Mouse (Mus musculus): ENCODE data around the gene Fance.
"Not testable (repeated sequence)": the region's sequence is repeated elsewhere in the genome, so short reads cannot be mapped to it uniquely, and the experiment has no call there.

Fance gene

DNA sequence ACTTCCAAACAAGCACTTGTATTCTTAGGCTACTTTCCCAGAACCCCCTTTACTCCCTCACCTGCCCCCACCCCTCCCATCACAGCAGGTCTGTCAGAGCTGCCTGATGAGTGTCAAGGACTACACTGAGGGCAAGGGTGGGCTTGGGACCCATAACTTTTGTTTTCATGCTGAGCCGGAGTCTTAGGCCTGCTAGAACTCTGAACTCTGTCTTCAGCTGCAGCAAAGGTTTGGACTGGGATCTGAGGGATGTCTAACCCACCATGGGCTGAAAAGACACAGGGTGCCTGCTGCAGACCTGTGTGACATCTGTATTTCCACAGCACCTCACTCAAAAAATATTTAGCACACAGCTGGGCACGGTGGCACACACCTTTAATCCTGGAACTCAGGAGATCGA, 13.6 kb downstream of the Fance start:
- DNase-seq (ENCODE audit: low read depth, low spot score), result no peak

DNA sequence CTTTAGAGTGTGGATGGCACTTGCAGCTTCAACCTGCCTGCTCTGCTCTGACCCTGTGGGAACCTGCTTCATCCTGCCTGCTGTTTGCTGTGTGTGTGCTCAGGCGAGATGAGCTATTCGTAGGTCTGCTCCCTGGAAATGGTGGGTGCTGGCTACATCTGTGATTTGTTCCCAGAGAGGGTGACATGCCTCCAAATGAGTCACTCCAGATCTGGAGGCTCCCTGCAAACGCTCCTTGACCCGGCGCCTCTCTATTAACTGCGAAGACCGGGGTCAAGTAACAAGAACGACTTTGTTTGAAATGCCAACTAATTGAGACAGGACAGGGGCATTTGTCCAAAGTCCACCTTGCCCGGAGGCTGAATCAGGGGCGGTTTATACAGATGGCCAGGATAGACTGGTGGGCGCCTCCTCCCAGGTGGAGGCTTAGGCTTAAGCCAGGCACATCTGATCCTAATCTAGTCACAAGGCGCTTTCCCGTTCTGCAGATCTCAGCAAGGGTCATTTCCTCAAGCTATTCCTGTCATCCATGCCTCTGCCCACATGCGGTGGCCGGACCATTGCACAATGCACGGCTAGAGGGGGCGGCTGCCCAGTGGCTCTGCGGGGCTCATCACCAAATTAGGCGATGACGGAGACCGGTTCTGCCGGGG, 14.5 kb downstream of the Fance start:
- no peak for DNase-seq (ENCODE audit: low read depth, low spot score)

- DNase-seq (ENCODE audit: low read depth, low spot score), result peak; percentile 92
Measured at GRCm38 (mm10) chr17:28328366-28328928, 15.1 kb downstream of the Fance start, which contains the start of gene Rpl10a. Rpl10a (plus strand) TSS chr17:28328471.

GRCm38 (mm10) chr17:28328946-28329345, 15.6 kb downstream of the Fance start:
- DNase-seq (ENCODE audit: low read depth, low spot score), result no peak

DNA sequence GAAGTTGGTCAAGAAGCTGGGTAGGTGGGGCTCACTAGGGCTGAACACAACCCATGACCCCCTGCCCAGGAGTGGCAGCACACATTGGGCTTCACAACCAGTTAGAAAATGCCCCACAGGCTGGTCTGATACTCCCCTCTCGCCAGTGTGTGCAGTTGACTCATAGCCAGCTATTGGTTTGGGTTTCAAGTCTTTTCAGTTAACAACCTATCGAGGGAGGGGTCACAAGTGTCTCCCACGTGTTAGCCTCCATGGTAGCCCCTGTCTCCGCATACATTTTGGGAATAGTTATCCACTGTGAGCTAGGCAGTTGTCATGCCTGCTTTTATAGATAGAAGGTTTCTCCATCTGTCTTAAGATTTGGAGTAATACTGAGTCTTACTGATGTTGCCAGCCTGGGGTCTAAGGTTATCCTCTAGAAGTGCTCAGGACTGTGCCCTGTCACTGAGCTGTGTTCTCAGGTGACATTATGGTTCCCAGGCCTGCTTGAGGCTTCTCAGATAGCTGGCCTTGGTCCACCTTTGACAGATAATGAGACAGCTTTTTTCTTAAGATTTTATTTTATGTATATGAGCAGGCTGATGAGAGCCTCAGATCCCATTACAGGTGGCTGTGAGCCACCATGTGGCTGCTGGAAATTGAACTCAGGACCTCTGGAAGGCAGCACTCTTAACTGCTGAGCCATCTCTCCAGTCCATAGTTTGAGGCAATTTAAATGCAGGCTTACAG, 16.3 kb downstream of the Fance start:
- DNase-seq (ENCODE audit: low read depth, low spot score), result no peak

DNA sequence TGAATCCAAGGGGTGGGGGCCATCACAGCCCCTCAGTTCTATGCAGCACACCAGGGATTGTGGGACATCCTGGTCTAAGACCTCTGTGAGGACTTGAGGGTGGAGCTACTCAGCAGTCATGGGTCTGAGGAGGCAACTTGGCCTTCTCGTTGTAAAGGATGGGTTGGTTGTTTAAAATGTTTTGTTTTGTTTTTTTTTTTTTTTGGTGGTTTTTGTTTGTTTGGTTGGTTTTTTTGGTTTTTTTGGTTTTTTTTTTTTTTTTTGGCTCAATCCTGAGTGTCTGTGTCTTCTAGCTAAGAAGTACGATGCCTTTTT, 16.9 kb downstream of the Fance start:
- DNase-seq (ENCODE audit: low read depth, low spot score), result no peak

GRCm38 (mm10) chr17:28330590-28330989, 17.3 kb downstream of the Fance start:
- not testable (repeated sequence) for DNase-seq (ENCODE audit: low read depth, low spot score)

DNA sequence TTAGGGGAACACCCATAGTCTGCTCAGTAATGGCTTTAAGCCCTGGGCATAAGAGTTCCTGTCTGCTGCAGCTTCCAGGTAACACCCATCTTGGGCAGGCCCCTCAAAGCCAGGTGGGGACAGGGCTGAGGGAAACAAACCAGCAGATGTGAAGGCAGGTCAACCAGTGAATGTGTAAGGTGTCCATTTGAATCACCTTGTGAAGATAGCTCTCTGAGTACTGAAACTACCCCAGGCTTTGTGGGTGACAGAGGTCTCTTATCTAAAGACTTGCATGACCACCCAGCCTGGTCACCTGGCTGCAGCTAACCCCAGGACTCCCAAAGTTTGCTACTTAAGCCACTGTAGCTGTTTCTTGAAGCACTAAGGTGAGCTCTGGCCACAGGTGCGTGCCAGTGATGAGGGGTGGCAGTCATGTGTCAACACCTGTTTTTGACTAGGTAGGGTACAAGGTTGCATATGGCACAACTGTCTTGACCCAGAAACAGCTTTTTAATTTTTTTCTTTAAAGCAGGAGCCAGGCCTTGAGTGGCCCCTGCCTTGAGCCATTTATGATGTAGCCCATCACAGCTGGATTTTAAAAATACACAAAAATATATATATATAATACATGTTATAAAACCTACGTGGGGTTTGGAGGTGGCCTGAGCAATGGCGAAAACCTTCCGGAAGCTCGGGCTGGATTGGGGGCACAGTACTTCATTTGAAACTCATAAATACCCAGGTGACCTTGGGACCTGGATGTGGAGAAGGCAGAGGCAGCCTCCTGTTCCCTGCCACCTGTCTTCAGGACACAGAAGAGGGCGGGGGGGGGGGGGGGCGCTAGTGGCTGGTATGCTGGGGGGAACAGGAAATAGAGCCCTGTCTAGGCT, 18.2 kb downstream of the Fance start:
- DNase-seq (ENCODE audit: low read depth, low spot score), result no peak

GRCm38 (mm10) chr17:28332113-28332914, 19.0 kb downstream of the Fance start:
- no peak for DNase-seq (ENCODE audit: low read depth, low spot score)

DNA sequence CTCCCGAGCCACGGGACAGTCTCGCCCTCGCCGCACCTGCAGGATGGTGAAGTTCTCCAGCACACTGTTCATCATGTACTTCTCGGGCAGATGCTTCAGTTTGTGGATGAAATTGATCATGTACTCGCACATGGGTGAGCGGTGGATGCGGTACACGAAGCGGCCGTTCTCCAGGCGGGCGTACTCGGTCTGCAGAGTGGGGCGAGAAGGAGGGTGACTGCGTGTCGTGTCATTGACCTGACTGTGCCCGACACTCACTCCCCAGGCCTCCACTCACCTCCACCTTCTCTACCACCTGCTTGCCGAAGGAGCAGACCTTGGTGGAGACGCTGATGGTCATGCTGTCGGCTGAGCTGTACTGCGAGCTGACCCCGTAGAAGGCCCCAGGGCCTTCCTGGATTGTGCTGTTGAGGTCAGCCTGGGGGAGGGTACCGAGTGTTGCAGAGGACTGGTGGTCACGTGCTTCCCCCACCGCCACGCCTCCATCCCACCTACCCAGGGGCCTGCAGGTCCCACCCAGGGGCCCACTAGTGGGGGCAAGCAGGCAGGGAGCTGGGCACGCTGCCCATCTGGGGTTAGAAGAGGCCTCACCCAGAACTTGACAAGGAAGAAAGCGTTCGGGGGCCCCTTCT, 19.7 kb downstream of the Fance start:
- no peak for DNase-seq (ENCODE audit: low read depth, low spot score)

DNA sequence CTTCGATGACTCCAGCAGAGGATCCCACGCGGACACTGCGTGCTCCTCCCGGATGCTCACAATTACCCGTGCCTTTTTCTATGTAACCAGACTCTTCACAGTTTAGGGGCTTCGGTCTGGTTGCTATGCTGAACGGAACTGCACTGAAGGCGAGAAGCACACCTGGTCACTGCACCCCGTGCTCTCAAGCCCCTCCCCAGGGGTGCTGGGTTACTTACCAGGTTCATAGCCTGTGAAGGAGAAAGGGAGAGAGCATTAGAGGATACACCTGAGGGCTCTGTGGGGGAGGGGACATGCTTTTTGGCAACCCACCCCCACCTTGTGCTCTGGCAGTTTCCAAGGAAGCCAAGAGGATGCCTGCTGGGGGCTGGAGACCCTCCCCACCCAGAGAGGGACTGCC, 21.9 kb downstream of the Fance start:
- no peak for DNase-seq (ENCODE audit: low read depth, low spot score)

DNA sequence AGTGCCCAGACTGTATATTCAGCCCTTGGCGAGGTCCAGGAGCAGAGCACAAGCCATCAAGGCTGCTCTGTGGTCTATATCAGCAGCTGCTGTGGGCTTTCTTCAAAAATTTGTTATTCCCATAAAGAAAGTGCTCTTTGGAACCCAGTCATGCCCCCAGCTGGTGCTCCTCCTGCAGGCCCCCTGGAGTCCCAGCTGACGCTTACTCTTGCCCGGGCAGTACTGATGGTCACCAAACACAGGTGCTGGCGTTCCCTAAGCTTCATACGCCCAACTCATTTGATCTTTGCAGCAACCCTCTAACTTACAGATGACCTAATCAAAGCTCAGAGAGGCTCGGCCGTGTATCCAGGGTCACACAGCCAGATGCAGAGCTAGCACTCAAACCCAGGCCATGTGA, 24.2 kb downstream of the Fance start:
- no peak for DNase-seq (ENCODE audit: low read depth, low spot score)

DNA sequence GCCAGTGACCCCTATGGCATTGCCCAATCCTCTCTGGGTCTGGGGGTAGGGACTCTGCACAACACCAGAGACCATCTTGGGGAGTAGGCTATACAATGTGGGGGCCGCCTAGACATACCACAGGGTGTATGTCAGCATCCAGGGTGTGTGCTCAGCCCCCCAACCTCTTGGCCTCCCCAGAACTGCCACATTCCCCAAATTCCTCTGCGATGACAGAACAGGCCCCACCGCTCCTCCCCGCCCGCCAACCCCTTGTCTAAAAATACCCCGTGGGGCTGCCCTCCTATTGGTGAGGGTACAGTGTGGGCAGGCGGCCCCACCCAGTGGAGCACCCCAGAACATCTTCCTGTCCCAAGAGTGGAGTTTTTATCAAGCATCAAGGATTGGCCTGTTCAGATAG, 27.3 kb downstream of the Fance start:
- no peak for DNase-seq (ENCODE audit: low read depth, low spot score)

GRCm38 (mm10) chr17:28341091-28341490, 27.8 kb downstream of the Fance start:
- no peak for DNase-seq (ENCODE audit: low read depth, low spot score)

DNA sequence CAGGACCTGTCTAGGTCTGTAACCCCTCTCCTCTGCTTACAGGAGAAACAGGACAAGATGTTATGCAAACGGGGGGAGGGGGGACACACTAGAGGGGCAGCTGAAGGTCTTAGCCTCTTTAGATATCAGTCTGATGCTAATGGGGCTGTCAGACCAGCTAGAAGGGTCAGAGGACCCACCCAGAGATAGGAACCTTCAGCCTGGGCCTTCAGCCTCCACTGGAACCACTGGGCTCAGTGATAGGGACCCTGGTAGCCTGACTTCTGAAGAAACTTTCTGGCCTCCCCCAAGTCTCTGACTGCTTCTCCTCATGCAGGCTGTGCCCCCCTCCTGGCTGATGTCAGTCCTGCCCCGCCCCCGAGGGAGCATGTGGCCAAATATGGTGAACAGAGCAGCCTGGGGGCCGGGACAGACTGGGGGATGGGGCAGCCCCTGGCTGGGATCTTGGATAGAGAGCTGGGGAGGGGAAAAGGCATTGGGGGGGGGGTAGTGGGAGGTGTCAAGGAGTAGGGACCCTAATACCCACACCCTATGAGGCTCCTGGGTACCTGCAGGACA, 30.8 kb downstream of the Fance start:
- no peak for DNase-seq (ENCODE audit: low read depth, low spot score)

DNA sequence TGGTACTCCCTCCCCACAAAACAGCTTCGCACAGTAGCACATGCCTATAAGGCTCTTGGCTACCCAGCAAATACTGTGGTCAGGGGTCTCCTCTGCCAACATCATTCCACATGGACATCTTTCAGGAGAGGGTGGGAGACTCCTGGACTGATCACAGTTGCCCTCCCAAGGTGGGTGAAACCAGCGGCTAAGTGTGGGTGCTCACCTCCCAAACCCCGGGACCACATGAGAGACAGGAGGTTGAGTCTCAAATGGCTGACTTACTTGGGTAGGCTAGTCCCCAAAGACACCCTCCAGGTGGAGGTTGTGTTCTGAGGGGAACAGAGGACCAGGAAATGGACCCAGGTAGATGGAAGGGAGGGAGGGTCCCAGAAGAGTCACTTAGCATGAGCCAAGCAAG, 31.4 kb downstream of the Fance start:
- DNase-seq (ENCODE audit: low read depth, low spot score), result no peak

GRCm38 (mm10) chr17:28345271-28345721, 32.0 kb downstream of the Fance start:
- DNase-seq (ENCODE audit: low read depth, low spot score), result no peak

GRCm38 (mm10) chr17:28345882-28346281, 32.6 kb downstream of the Fance start:
- DNase-seq (ENCODE audit: low read depth, low spot score), result no peak

GRCm38 (mm10) chr17:28347327-28347726, 34.0 kb downstream of the Fance start:
- DNase-seq (ENCODE audit: low read depth, low spot score), result no peak

- no peak for DNase-seq (ENCODE audit: low read depth, low spot score)
Measured at GRCm38 (mm10) chr17:28348211-28348610, 34.9 kb downstream of the Fance start.

All from c-Kit-negative CD71-positive TER-119-positive erythroid progenitor cells, embryonic 14.5 days (primary cell).